Mouse (Mus musculus) lung, embryonic 15.5 days (tissue): ENCODE measurements around the gene Acot8. TPM values are rescaled to one million over a fixed set of nuclear protein-coding genes. Genes with fewer than 3 reads are reported as not detected.

Experiments
- ATAC-seq: fragments of 200-750 bp; cut with Nextera tagmentation; 2 replicates; pipeline ENCODE4 v1.8.0; 2017; ENCODE audit warnings: moderate number of reproducible peaks, borderline replicate concordance; ENCODE audit not compliant: low FRiP score, low TSS enrichment; ENCODE audit errors: extremely low read depth
- H3K27ac ChIP-seq: fragments of 300-500 bp; sonication (generic); 2 replicates; pipeline ENCODE4 v1.5.1; 2015; ENCODE audit warnings: moderate library complexity, mild to moderate bottlenecking, inconsistent platforms
- H3K27me3 ChIP-seq: fragments of 300-500 bp; sonication (generic); 2 replicates; pipeline ENCODE4 v1.6.1; 2015; ENCODE audit warnings: inconsistent platforms
- H3K36me3 ChIP-seq: fragments of 300-500 bp; sonication (generic); 2 replicates; pipeline ENCODE4 v1.6.1; 2015; ENCODE audit warnings: inconsistent platforms
- H3K4me1 ChIP-seq: fragments of 300-500 bp; sonication (generic); 2 replicates; pipeline ENCODE4 v1.6.1; 2015; ENCODE audit warnings: inconsistent platforms
- H3K4me2 ChIP-seq: fragments of 300-500 bp; sonication (generic); 2 replicates; pipeline ENCODE4 v1.6.1; 2015; ENCODE audit warnings: inconsistent platforms, mild to moderate bottlenecking, moderate library complexity
- H3K4me3 ChIP-seq: fragments of 300-500 bp; sonication (generic); 2 replicates; pipeline ENCODE4 v1.5.1; 2015; ENCODE audit warnings: mild to moderate bottlenecking, inconsistent platforms
- H3K9ac ChIP-seq: fragments of 300-500 bp; sonication (generic); 2 replicates; pipeline ENCODE4 v1.6.1; 2015; ENCODE audit warnings: inconsistent platforms
- H3K9me3 ChIP-seq: fragments of 300-500 bp; sonication (generic); 2 replicates; pipeline ENCODE4 v1.6.1; 2016; ENCODE audit warnings: inconsistent platforms
- WGBS: fragments of 180-500 bp; shearing (Covaris S2); methylation state at CpG from one replicate; pipeline ENCODE4 v1.1.7; 2015; 5-methylcytosine and 5-hydroxymethylcytosine counted together
- polyA plus RNA-seq: library from polyadenylated mRNA; unstranded; fragments of >200 nt; fragmentation: Nextera tagmentation; extraction: Ambion mirVana; gene quantifications from 2 replicates; pipeline ENCODE4 v1.2.1, GENCODE M21; 2015

Gene Acot8
- polyA plus RNA-seq, result 19.8 and 20.3 TPM in 2 replicates

DNA sequence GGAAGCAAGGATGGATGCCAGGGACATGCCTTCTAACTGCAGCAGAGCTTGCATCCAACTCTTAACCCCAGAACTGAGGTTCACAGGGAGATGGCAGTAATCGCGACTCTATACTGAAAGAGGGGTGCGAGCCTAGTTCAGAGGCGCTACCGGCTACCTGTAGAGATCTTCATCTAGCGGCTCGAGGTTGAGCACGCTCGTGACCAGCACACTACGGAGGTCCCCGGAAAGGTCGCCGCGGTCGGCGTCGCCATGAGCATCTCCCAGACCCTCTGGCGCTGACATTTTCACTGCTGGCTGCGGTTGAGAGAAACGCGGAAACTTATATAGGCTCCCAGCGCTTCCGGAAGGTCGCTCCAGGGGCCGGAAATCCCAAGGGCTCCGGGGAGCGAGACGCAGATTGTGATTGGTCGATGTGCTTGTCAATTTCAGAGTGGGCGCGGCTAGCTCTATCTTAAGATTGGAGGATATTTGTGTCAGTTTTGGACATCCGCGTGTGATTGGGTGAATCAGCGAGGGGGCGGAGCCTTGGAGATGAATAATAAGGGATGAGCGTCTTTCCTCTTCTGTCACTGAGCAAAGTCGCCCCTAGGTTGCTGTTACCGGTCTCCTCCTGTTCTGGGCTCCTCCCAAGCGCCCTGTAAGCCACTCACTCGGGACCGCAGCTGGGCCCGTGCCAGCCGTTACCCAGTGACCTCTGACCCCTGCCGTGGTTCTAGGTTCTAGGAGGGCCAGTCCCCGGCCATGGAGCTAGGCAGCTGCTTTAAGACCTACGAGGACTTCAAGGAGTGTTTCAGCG, at the start of gene Acot8, which contains the start of gene Zswim3:
TSS of gene Acot8 (minus strand) at position 350 of the 799 bp plus-strand sequence.
TSS of gene Zswim3 (plus strand) at position 566 of the 799 bp plus-strand sequence.
- Histone ChIP-seq H3K27ac (peak within 1 kb of the TSS; percentile 81), H3K27me3 (no peaks in the 10 kb centered on the region), H3K4me3 (peak within 1 kb of the TSS; percentile 70), H3K9me3 (no peaks in the 10 kb centered on the region), H3K4me1 (peaks cover 15% of the 10 kb centered on the region), H3K4me2 (peak within 1 kb of the TSS; percentile 78), H3K9ac (peak within 1 kb of the TSS; percentile 82), H3K36me3 (peaks cover 8% of the 10 kb centered on the region; the same call in 1 of the 2 replicates)
- ATAC-seq, result peak; percentile 97
- 0% methylated on average over 47 of the region's 47 CpGs for WGBS

DNA sequence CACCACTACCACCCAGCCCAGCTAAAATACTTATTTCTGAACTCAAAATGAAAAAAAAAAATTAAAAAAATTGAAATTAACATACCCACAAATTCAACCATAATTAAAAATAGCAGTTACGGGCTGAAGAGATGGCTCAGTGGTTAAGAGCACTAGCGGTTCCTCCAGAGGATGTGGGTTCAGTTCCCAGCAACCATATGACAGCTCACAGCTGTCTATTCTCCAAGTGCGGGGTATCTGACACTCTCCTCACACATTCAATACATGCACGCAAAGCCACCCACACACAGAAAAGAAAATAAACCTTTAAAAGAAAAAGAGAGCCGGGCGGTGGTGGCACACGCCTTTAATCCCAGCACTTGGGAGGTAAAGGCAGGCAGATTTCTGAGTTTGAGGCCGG, 45.4 kb upstream of the Acot8 start:
- no peak overlapping the region for H3K9ac ChIP-seq
- H3K27me3 ChIP-seq, result no peaks in the 10 kb centered on the region
- no peak overlapping the region for H3K4me3 ChIP-seq
- H3K36me3 ChIP-seq, result peaks cover 34% of the 10 kb centered on the region
- H3K9me3 ChIP-seq, result no peaks in the 10 kb centered on the region
- peaks cover 4% of the 10 kb centered on the region for H3K4me1 ChIP-seq
- 61% methylated on average over 8 of the region's 8 CpGs for WGBS
- no peak for ATAC-seq
- H3K4me2 ChIP-seq, result no peak overlapping the region
- H3K27ac ChIP-seq, result no peak overlapping the region

GRCm38 (mm10) chr2:164845782-164846181, 41.1 kb upstream of the Acot8 start:
- 56% methylated on average over 3 of the region's 3 CpGs for WGBS
- Histone ChIP-seq H3K4me2 (no peak overlapping the region), H3K27me3 (no peaks in the 10 kb centered on the region), H3K36me3 (peaks cover 18% of the 10 kb centered on the region), H3K27ac (no peak overlapping the region), H3K4me1 (no peaks in the 10 kb centered on the region), H3K4me3 (no peak overlapping the region), H3K9me3 (no peaks in the 10 kb centered on the region), H3K9ac (no peak overlapping the region)
- no peak for ATAC-seq

- Histone ChIP-seq H3K4me2 (peak overlapping the region; percentile 98; the same call in 1 of the 2 replicates), H3K9me3 (no peaks in the 10 kb centered on the region), H3K27ac (no peak overlapping the region), H3K4me3 (no peak overlapping the region), H3K9ac (no peak overlapping the region), H3K4me1 (peaks cover 21% of the 10 kb centered on the region), H3K36me3 (peaks cover 32% of the 10 kb centered on the region), H3K27me3 (no peaks in the 10 kb centered on the region)
- 92% methylated on average over 4 of the region's 4 CpGs for WGBS
- ATAC-seq, result no peak
Measured at GRCm38 (mm10) chr2:164835164-164835563, 30.5 kb upstream of the Acot8 start.

GRCm38 (mm10) chr2:164834531-164834930, 29.8 kb upstream of the Acot8 start:
- H3K4me2 ChIP-seq, result peak overlapping the region; percentile 98
- no peaks in the 10 kb centered on the region for H3K9me3 ChIP-seq
- peaks cover 25% of the 10 kb centered on the region for H3K36me3 ChIP-seq
- WGBS, result 39% methylated on average over 8 of the region's 8 CpGs
- H3K27me3 ChIP-seq, result no peaks in the 10 kb centered on the region
- H3K4me1 ChIP-seq, result peaks cover 21% of the 10 kb centered on the region
- no peak overlapping the region for H3K27ac ChIP-seq
- peak overlapping the region; percentile 77 for H3K9ac ChIP-seq
- no peak for ATAC-seq
- peak overlapping the region; percentile 67 for H3K4me3 ChIP-seq

- Histone ChIP-seq H3K4me2 (peak within 1 kb of the TSS; percentile 98), H3K36me3 (peaks cover 16% of the 10 kb centered on the region), H3K4me3 (peak within 1 kb of the TSS; percentile 67), H3K4me1 (peaks cover 21% of the 10 kb centered on the region), H3K27ac (peak within 1 kb of the TSS; percentile 92), H3K9ac (peak within 1 kb of the TSS; percentile 77), H3K9me3 (no peaks in the 10 kb centered on the region), H3K27me3 (no peaks in the 10 kb centered on the region)
- ATAC-seq, result peak; percentile 76
- under 1% methylated on average over 31 of the region's 31 CpGs for WGBS
Measured at GRCm38 (mm10) chr2:164833314-164833959, 28.8 kb upstream of the Acot8 start, which contains the start of gene Neurl2. Neurl2 (minus strand) TSS chr2:164833456.

- WGBS, result 1% methylated on average over 35 of the region's 35 CpGs
- peak; percentile 84 for ATAC-seq
- peak within 1 kb of the TSS; percentile 98 for H3K4me2 ChIP-seq
- H3K36me3 ChIP-seq, result peaks cover 10% of the 10 kb centered on the region
- H3K27ac ChIP-seq, result peak within 1 kb of the TSS; percentile 92
- peak within 1 kb of the TSS; percentile 77 for H3K9ac ChIP-seq
- peak within 1 kb of the TSS; percentile 67 for H3K4me3 ChIP-seq
- no peaks in the 10 kb centered on the region for H3K27me3 ChIP-seq
- H3K9me3 ChIP-seq, result no peaks in the 10 kb centered on the region
- H3K4me1 ChIP-seq, result peaks cover 21% of the 10 kb centered on the region
Measured at GRCm38 (mm10) chr2:164832748-164833301, 28.1 kb upstream of the Acot8 start, which contains the start of gene Ctsa. Ctsa (plus strand) TSS chr2:164832873.

- Histone ChIP-seq H3K4me1 (peaks cover 21% of the 10 kb centered on the region), H3K9ac (peak overlapping the region; percentile 77), H3K27me3 (no peaks in the 10 kb centered on the region), H3K9me3 (no peaks in the 10 kb centered on the region), H3K4me2 (peak overlapping the region; percentile 98), H3K27ac (peak overlapping the region; percentile 92), H3K36me3 (peaks cover 12% of the 10 kb centered on the region; the same call in 1 of the 2 replicates), H3K4me3 (peak overlapping the region; percentile 67)
- 55% methylated on average over 16 of the region's 16 CpGs for WGBS
- ATAC-seq, result no peak
Measured at GRCm38 (mm10) chr2:164832032-164832747, 27.5 kb upstream of the Acot8 start.

GRCm38 (mm10) chr2:164831029-164831428, 26.3 kb upstream of the Acot8 start:
- ATAC-seq, result no peak
- 79% methylated on average over 10 of the region's 10 CpGs for WGBS
- H3K27me3 ChIP-seq, result no peaks in the 10 kb centered on the region
- H3K4me3 ChIP-seq, result no peak overlapping the region
- no peak overlapping the region for H3K27ac ChIP-seq
- H3K36me3 ChIP-seq, result peaks cover 18% of the 10 kb centered on the region
- no peak overlapping the region for H3K4me2 ChIP-seq
- no peaks in the 10 kb centered on the region for H3K9me3 ChIP-seq
- no peak overlapping the region for H3K9ac ChIP-seq
- peaks cover 21% of the 10 kb centered on the region for H3K4me1 ChIP-seq

DNA sequence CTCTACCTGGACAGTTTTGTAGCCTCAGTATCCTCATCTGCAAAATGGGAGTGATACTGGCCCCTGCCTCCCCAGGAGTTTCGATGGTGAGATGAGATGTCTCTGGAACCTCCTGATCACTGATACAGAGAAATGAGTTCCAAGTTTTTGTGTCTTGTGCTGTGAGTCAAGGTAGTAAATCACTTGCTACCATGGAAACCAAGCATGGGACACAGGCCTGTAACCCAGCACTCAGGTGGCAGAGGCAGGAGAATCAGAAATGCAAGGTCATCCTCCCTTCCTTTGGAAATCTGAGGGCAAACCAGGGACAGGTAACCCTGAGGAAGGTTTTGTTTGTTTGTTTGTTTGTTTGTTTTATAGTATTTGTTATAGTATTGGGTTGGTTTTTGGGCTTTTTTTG, 24.4 kb upstream of the Acot8 start:
- no peaks in the 10 kb centered on the region for H3K27me3 ChIP-seq
- no peaks in the 10 kb centered on the region for H3K9me3 ChIP-seq
- peaks cover 29% of the 10 kb centered on the region for H3K36me3 ChIP-seq
- ATAC-seq, result no peak
- H3K4me3 ChIP-seq, result no peak overlapping the region
- H3K9ac ChIP-seq, result no peak overlapping the region
- WGBS, result 95% methylated on average over 1 of the region's 1 CpGs
- H3K4me1 ChIP-seq, result peaks cover 12% of the 10 kb centered on the region
- no peak overlapping the region for H3K4me2 ChIP-seq
- no peak overlapping the region for H3K27ac ChIP-seq

GRCm38 (mm10) chr2:164828437-164828836, 23.8 kb upstream of the Acot8 start, which contains the start of gene Spata25:
Spata25 (minus strand) TSS chr2:164828537.
- H3K27ac ChIP-seq, result no peak within 1 kb of the TSS
- H3K27me3 ChIP-seq, result no peaks in the 10 kb centered on the region
- H3K4me1 ChIP-seq, result peaks cover 16% of the 10 kb centered on the region; the same call in 1 of the 2 replicates
- ATAC-seq, result no peak
- no peak within 1 kb of the TSS for H3K4me3 ChIP-seq
- WGBS, result 74% methylated on average over 6 of the region's 6 CpGs
- H3K4me2 ChIP-seq, result no peak within 1 kb of the TSS
- no peaks in the 10 kb centered on the region for H3K9me3 ChIP-seq
- peaks cover 29% of the 10 kb centered on the region for H3K36me3 ChIP-seq
- H3K9ac ChIP-seq, result no peak within 1 kb of the TSS
